Mouse (Mus musculus) myocyte (in vitro differentiated cells): ENCODE measurements around the gene Iffo1.

Experiments used
- CEBPB ChIP-seq: IDR thresholded peaks from 2 replicates; pipeline ENCODE4 v1.6.1; 2011; ENCODE audit warnings: mild to moderate bottlenecking, moderate library complexity; ENCODE audit not compliant: poor library complexity, insufficient read depth, severe bottlenecking
- E2F4 ChIP-seq: IDR thresholded peaks from one replicate; pipeline ENCODE4 v1.6.1; 2011; ENCODE audit warnings: mild to moderate bottlenecking, control low read depth, moderate library complexity; ENCODE audit not compliant: insufficient read depth
- MAX ChIP-seq: IDR thresholded peaks from one replicate; pipeline ENCODE4 v1.6.1; 2011; ENCODE audit warnings: low read depth, mild to moderate bottlenecking, control low read depth
- MYOD1 ChIP-seq, 3 experiments: IDR thresholded peaks; one replicate each; pipeline ENCODE4 v1.6.1; 2011; ENCODE audit warnings: control low read depth in 2 of 3, low read depth in 2 of 3, mild to moderate bottlenecking in 2 of 3, moderate library complexity in 1 of 3; ENCODE audit not compliant: insufficient read length in 2 of 3, control insufficient read depth in 1 of 3
- MYOG ChIP-seq, 3 experiments: IDR thresholded peaks; one replicate each; pipeline ENCODE4 v1.6.1; 2011; ENCODE audit warnings: control low read depth in 2 of 3, low read depth in 2 of 3, mild to moderate bottlenecking in 2 of 3; ENCODE audit not compliant: insufficient read length in 2 of 3, control insufficient read depth in 1 of 3, insufficient read depth in 1 of 3
- POLR2A ChIP-seq: IDR thresholded peaks from one replicate; pipeline ENCODE4 v1.6.1; 2011; ENCODE audit warnings: low read depth, mild to moderate bottlenecking, control low read depth, moderate library complexity; ENCODE audit not compliant: insufficient read length
- POLR2AphosphoS2 ChIP-seq: IDR thresholded peaks from one replicate; pipeline ENCODE4 v1.6.1; 2011; ENCODE audit warnings: low read depth, control low read depth; ENCODE audit not compliant: insufficient read length
- REST ChIP-seq: IDR thresholded peaks from one replicate; pipeline ENCODE4 v1.6.1; 2011; ENCODE audit warnings: mild to moderate bottlenecking, control low read depth, moderate library complexity; ENCODE audit not compliant: insufficient read depth, insufficient read length
- TCF12 ChIP-seq: IDR thresholded peaks from one replicate; pipeline ENCODE4 v1.6.1; 2011; ENCODE audit warnings: mild to moderate bottlenecking, control low read depth; ENCODE audit not compliant: poor library complexity, insufficient read depth, severe bottlenecking
- TCF3 ChIP-seq: IDR thresholded peaks from one replicate; pipeline ENCODE4 v1.6.1; 2011; ENCODE audit warnings: low read depth, control low read depth; ENCODE audit not compliant: insufficient read length
- USF1 ChIP-seq: IDR thresholded peaks from one replicate; pipeline ENCODE4 v1.6.1; 2011; ENCODE audit warnings: low read depth, mild to moderate bottlenecking, control low read depth, moderate library complexity

DNA sequence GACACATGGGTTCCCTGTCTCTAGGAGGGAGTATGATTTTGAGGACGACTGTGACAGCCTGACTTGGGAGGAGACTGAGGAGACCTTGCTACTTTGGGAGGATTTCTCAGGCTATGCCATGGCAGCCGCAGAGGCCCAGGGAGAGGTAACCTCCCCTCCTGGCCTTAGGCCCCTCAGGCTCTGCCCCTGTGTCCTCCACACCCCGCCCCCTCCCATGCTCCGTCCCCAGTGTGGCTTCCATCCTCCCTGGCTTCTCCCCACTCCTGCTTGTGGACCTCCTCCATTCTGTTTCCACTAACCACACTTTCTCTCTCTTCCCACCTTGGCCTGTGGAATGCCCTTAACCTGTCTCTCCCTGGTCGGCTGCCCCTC lies 8.0 kb downstream of the Iffo1 start:
- TF ChIP-seq POLR2A (no peak), MYOG (IDR thresholded peaks at IDR 0.05; ENCODE audit: control insufficient read depth in 1 of 3, insufficient read depth in 1 of 3, insufficient read length in 2 of 3, low read depth in 2 of 3) (no peak), POLR2AphosphoS2 (peak; percentile 67), TCF12 (no peak), TCF3 (no peak), E2F4 (no peak), REST (no peak), USF1 (no peak), MAX (no peak), MYOD1 (IDR thresholded peaks at IDR 0.05; ENCODE audit: control insufficient read depth in 1 of 3, insufficient read length in 2 of 3, low read depth in 2 of 3) (no peak), CEBPB (no peak)
